Mouse (Mus musculus) splenic B cell, adult 2 months (primary cell): Measurements from ENCODE around the gene Lrcol1.

ENCODE experiments used
- DNase-seq: peaks from one replicate; pipeline ENCODE4 v3.0.0-alpha.2; 2011; ENCODE audit warnings: low read depth, low spot score
- H3K27me3 ChIP-seq: 2 replicates; pipeline ENCODE4 v1.6.1; 2012; ENCODE audit warnings: mild to moderate bottlenecking, low read length, moderate library complexity, mixed read lengths; ENCODE audit not compliant: control insufficient read depth, poor library complexity, insufficient read depth, severe bottlenecking
- H3K36me3 ChIP-seq: 2 replicates; pipeline ENCODE4 v1.6.1; 2012; ENCODE audit warnings: mild to moderate bottlenecking, low read length, moderate library complexity, mixed read lengths; ENCODE audit not compliant: control insufficient read depth, poor library complexity, insufficient read depth, severe bottlenecking

The Lrcol1 gene

DNA sequence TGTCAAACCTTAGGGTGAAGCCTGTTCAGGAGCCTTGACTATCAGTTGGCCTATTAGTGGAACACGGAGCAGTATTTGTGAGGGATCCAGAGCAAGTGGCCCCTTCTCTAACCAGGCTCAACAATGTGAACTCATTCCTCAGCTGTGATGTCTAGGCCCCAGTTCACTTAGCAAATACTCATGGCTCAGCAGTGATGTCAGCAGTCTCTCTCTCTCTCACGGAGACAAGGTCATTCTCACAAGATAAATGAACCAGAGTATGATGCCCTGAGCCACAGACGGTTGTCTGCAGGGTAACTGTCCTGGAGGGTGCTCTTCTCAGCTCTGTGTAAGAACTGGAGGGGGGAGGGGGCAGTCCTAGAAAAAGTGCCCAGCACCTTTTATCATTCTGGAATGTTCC is 59.4 kb downstream of the Lrcol1 start:
- DNase-seq = no peak
- Histone ChIP-seq H3K27me3 (no peaks in the 10 kb centered on the region), H3K36me3 (no peaks in the 10 kb centered on the region)
